Mouse (Mus musculus) E14TG2a.4 (cell line): ENCODE results near the gene B3gnt8.

ENCODE experiments used
- CTCF ChIP-seq: conservative IDR thresholded peaks from 2 replicates; pipeline ENCODE4 v1.5.1; 2014; ENCODE audit warnings: low read length
- NANOG ChIP-seq: IDR thresholded peaks from 2 replicates; pipeline ENCODE4 v1.6.1; 2014; ENCODE audit warnings: borderline replicate concordance, low read length, mixed read lengths
- POU5F1 ChIP-seq: IDR thresholded peaks from 2 replicates; pipeline ENCODE4 v1.6.1; 2014; ENCODE audit warnings: low read length, borderline replicate concordance

GRCm38 (mm10) chr7:25627431-25628322 lies 1.2 kb downstream of the B3gnt8 start:
- TF ChIP-seq CTCF (no peak), POU5F1 (no peak), NANOG (no peak)
